Mouse (Mus musculus) right cerebral cortex, postnatal 36 days (tissue): ENCODE data around the gene Wdr3.

Experiments
- DNase-seq, 2 experiments: peaks; one replicate each; pipeline ENCODE4 v3.0.0; 2022; ENCODE audit warnings: low spot score in 2 of 2, mixed read lengths in 1 of 2

Gene Wdr3

GRCm38 (mm10) chr3:100162315-100163105 lies at the start of gene Wdr3, which contains the start of gene Gdap2:
Gene Wdr3 (minus strand): TSS chr3:100162407.
Gene Gdap2 (plus strand): TSS chr3:100162381.
- peak; percentile 89 to 94 for DNase-seq

GRCm38 (mm10) chr3:100206973-100207372 lies 44.8 kb upstream of the Wdr3 start:
- no peak for DNase-seq

- no peak for DNase-seq
These were observed 39.3 kb upstream of the Wdr3 start for GRCm38 (mm10) chr3:100201554-100201953.

GRCm38 (mm10) chr3:100194210-100194609 lies 32.0 kb upstream of the Wdr3 start:
- DNase-seq, result no peak

GRCm38 (mm10) chr3:100189861-100190260 lies 27.7 kb upstream of the Wdr3 start:
- no peak for DNase-seq

- DNase-seq, result peak; percentile 19 to 43
These were observed 27.2 kb upstream of the Wdr3 start for GRCm38 (mm10) chr3:100189444-100189843.

- no peak for DNase-seq
These were observed 18.3 kb upstream of the Wdr3 start for GRCm38 (mm10) chr3:100180471-100180870.

- no peak for DNase-seq
These were observed 13.8 kb upstream of the Wdr3 start for GRCm38 (mm10) chr3:100176031-100176430.

- no peak for DNase-seq
These were observed 2.8 kb upstream of the Wdr3 start for GRCm38 (mm10) chr3:100164991-100165390.

GRCm38 (mm10) chr3:100163556-100163955 lies 1.3 kb upstream of the Wdr3 start:
- DNase-seq, result no peak

- DNase-seq, result no peak
These were observed 417 bp downstream of the Wdr3 start for GRCm38 (mm10) chr3:100161665-100162314.

GRCm38 (mm10) chr3:100160682-100161445 lies 1.3 kb downstream of the Wdr3 start:
- DNase-seq, result no peak

- no peak for DNase-seq
These were observed 39.8 kb downstream of the Wdr3 start for GRCm38 (mm10) chr3:100122445-100122844.

- no peak for DNase-seq
These were observed 40.2 kb downstream of the Wdr3 start for GRCm38 (mm10) chr3:100121961-100122360.

GRCm38 (mm10) chr3:100118681-100119080 lies 43.5 kb downstream of the Wdr3 start:
- no peak for DNase-seq

- no peak for DNase-seq
These were observed 55.5 kb downstream of the Wdr3 start for GRCm38 (mm10) chr3:100106736-100107135.

GRCm38 (mm10) chr3:100102386-100103092 lies 59.7 kb downstream of the Wdr3 start:
- no peak for DNase-seq
